Mouse (Mus musculus) stomach, postnatal 0 days (tissue): ENCODE measurements around the gene Gramd1c. TPM values are rescaled to one million over a fixed set of nuclear protein-coding genes. Genes with fewer than 3 reads are reported as not detected.

ENCODE experiments used
- ATAC-seq: fragments of 200-750 bp; cut with Nextera tagmentation; 2 replicates; pipeline ENCODE4 v1.8.0; 2017; ENCODE audit not compliant: low FRiP score, low TSS enrichment
- DNase-seq: peaks from one replicate; pipeline ENCODE4 v3.0.0-alpha.2; 2016; ENCODE audit warnings: low spot score
- H3K27ac ChIP-seq: fragments of 300-500 bp; sonication (generic); replicated peaks from 2 replicates; pipeline ENCODE4 v1.5.1; 2014; ENCODE audit warnings: mild to moderate bottlenecking, control low read depth
- H3K27me3 ChIP-seq: fragments of 300-500 bp; sonication (generic); 2 replicates; pipeline ENCODE4 v1.6.1; 2014; ENCODE audit warnings: low read length; ENCODE audit not compliant: control insufficient read depth, insufficient read depth
- H3K36me3 ChIP-seq: fragments of 300-500 bp; sonication (generic); 2 replicates; pipeline ENCODE4 v1.6.1; 2014; ENCODE audit warnings: low read length, mixed read lengths; ENCODE audit not compliant: control insufficient read depth, insufficient read depth
- H3K4me1 ChIP-seq: fragments of 300-500 bp; sonication (generic); replicated peaks from 2 replicates; pipeline ENCODE4 v1.6.1; 2014; ENCODE audit warnings: antibody characterized with exemption; ENCODE audit not compliant: control insufficient read depth, insufficient read depth
- H3K4me2 ChIP-seq: fragments of 300-500 bp; sonication (generic); replicated peaks from 2 replicates; pipeline ENCODE4 v1.6.1; 2014; ENCODE audit warnings: low read depth, mild to moderate bottlenecking, control low read depth, moderate library complexity
- H3K4me3 ChIP-seq: fragments of 300-500 bp; sonication (generic); 2 replicates; pipeline ENCODE4 v1.5.1; 2014; ENCODE audit warnings: low read depth, low read length, control low read depth
- H3K9ac ChIP-seq: fragments of 300-500 bp; sonication (generic); 2 replicates; pipeline ENCODE4 v1.6.1; 2014; ENCODE audit warnings: mild to moderate bottlenecking, low read length, control low read depth, mixed read lengths
- H3K9me3 ChIP-seq: fragments of 300-500 bp; sonication (generic); 2 replicates; pipeline ENCODE4 v1.6.1; 2016; ENCODE audit warnings: low read length; ENCODE audit not compliant: control insufficient read depth
- CTCF ChIP-seq: IDR thresholded peaks from 2 replicates; pipeline ENCODE4 v1.5.1; 2016; ENCODE audit warnings: antibody characterized with exemption, low read depth, mild to moderate bottlenecking, moderate library complexity
- EP300 ChIP-seq: optimal IDR thresholded peaks from 2 replicates; pipeline ENCODE3; 2016; ENCODE audit warnings: antibody characterized with exemption
- WGBS: fragments of 180-500 bp; shearing (Covaris S2); extraction: QIAGEN DNeasy Blood & Tissue Kit; methylation state at CpG from one replicate; pipeline ENCODE4 v1.1.7; 2014; 5-methylcytosine and 5-hydroxymethylcytosine counted together
- polyA plus RNA-seq: library from polyadenylated mRNA; unstranded; fragments of >200 nt; fragmentation: Nextera tagmentation; extraction: Ambion mirVana; gene quantifications from 2 replicates; pipeline ENCODE4 v1.2.1, GENCODE M21; 2015

Gene Gramd1c
- polyA plus RNA-seq, 1 experiment from 2014 or later, result 15.8 TPM

GRCm38 (mm10) chr16:44033365-44033764 lies 29.8 kb downstream of the Gramd1c start:
- ATAC-seq (no peak), DNase-seq (no peak)
- TF ChIP-seq CTCF (no peak), EP300 (no peak)
- no peak overlapping the region for H3K9ac ChIP-seq
- no peak overlapping the region for H3K27ac ChIP-seq
- no peak overlapping the region for H3K4me3 ChIP-seq
- no peaks in the 10 kb centered on the region for H3K9me3 ChIP-seq
- H3K36me3 ChIP-seq, result no peaks in the 10 kb centered on the region
- H3K4me2 ChIP-seq, result no peak overlapping the region
- no peaks in the 10 kb centered on the region for H3K27me3 ChIP-seq
- WGBS, result 77% methylated on average over 5 of the region's 5 CpGs
- H3K4me1 ChIP-seq, result no peaks in the 10 kb centered on the region

GRCm38 (mm10) chr16:44029273-44029672 lies 33.9 kb downstream of the Gramd1c start:
- Histone ChIP-seq H3K9ac (no peak overlapping the region), H3K4me2 (no peak overlapping the region), H3K9me3 (no peaks in the 10 kb centered on the region), H3K27me3 (no peaks in the 10 kb centered on the region), H3K36me3 (no peaks in the 10 kb centered on the region), H3K4me3 (no peak overlapping the region), H3K27ac (no peak overlapping the region), H3K4me1 (no peaks in the 10 kb centered on the region)
- no peak for DNase-seq
- ATAC-seq, result no peak
- TF ChIP-seq CTCF (no peak), EP300 (no peak)
- 37% methylated on average over 2 of the region's 2 CpGs for WGBS

GRCm38 (mm10) chr16:44026822-44027221 lies 36.3 kb downstream of the Gramd1c start:
- H3K9me3 ChIP-seq, result no peaks in the 10 kb centered on the region
- DNase-seq (no peak), ATAC-seq (no peak)
- H3K4me2 ChIP-seq, result 0 out of 2 replicates have a peak overlapping the region, but pooled peaks have one; percentile 20
- TF ChIP-seq EP300 (no peak), CTCF (no peak)
- no peak overlapping the region for H3K9ac ChIP-seq
- H3K4me3 ChIP-seq, result no peak overlapping the region
- H3K36me3 ChIP-seq, result no peaks in the 10 kb centered on the region
- WGBS, result 55% methylated on average over 9 of the region's 9 CpGs
- H3K27me3 ChIP-seq, result no peaks in the 10 kb centered on the region
- no peaks in the 10 kb centered on the region for H3K4me1 ChIP-seq
- H3K27ac ChIP-seq, result no peak overlapping the region

GRCm38 (mm10) chr16:44026210-44026609 lies 36.9 kb downstream of the Gramd1c start:
- 58% methylated on average over 6 of the region's 6 CpGs for WGBS
- no peaks in the 10 kb centered on the region for H3K9me3 ChIP-seq
- H3K9ac ChIP-seq, result no peak overlapping the region
- H3K4me2 ChIP-seq, result peak overlapping the region; percentile 20; the same call in 1 of the 2 replicates
- TF ChIP-seq EP300 (no peak), CTCF (no peak)
- H3K4me1 ChIP-seq, result no peaks in the 10 kb centered on the region
- H3K4me3 ChIP-seq, result no peak overlapping the region
- no peaks in the 10 kb centered on the region for H3K27me3 ChIP-seq
- no peaks in the 10 kb centered on the region for H3K36me3 ChIP-seq
- H3K27ac ChIP-seq, result no peak overlapping the region
- no peak for DNase-seq
- no peak for ATAC-seq

GRCm38 (mm10) chr16:44018986-44019548 lies 44.1 kb downstream of the Gramd1c start:
- Histone ChIP-seq H3K27ac (no peak overlapping the region), H3K4me3 (no peak overlapping the region), H3K4me1 (no peaks in the 10 kb centered on the region; the same call in 1 of the 2 replicates), H3K36me3 (no peaks in the 10 kb centered on the region), H3K27me3 (no peaks in the 10 kb centered on the region), H3K4me2 (no peak overlapping the region), H3K9ac (no peak overlapping the region), H3K9me3 (no peaks in the 10 kb centered on the region)
- ATAC-seq (no peak), DNase-seq (no peak)
- TF ChIP-seq EP300 (no peak), CTCF (no peak)
- WGBS, result 71% methylated on average over 2 of the region's 2 CpGs

GRCm38 (mm10) chr16:44018372-44018771 lies 44.8 kb downstream of the Gramd1c start:
- Histone ChIP-seq H3K9me3 (no peaks in the 10 kb centered on the region), H3K4me2 (no peak overlapping the region), H3K27me3 (no peaks in the 10 kb centered on the region), H3K4me3 (no peak overlapping the region), H3K27ac (no peak overlapping the region), H3K36me3 (no peaks in the 10 kb centered on the region), H3K4me1 (no peaks in the 10 kb centered on the region; the same call in 1 of the 2 replicates), H3K9ac (no peak overlapping the region)
- TF ChIP-seq EP300 (no peak), CTCF (no peak)
- ATAC-seq (0 out of 2 replicates have a peak, but pooled peaks have one; percentile 63), DNase-seq (no peak)
- 39% methylated on average over 7 of the region's 7 CpGs for WGBS
